Mouse (Mus musculus) thymus, adult 2 months (tissue): ENCODE results near the gene Tnfrsf11a.

ENCODE experiments used
- CTCF ChIP-seq: fragments of 200-500 bp; IDR thresholded peaks from 2 replicates; pipeline ENCODE4 v1.5.1; 2012; ENCODE audit warnings: mild to moderate bottlenecking, control low read depth, low read length, moderate library complexity, borderline replicate concordance; ENCODE audit not compliant: control insufficient read depth, poor library complexity, insufficient read depth; ENCODE audit errors: extremely low read depth
- POLR2A ChIP-seq: fragments of 200-500 bp; IDR thresholded peaks from 2 replicates; pipeline ENCODE4 v1.6.1; 2012; ENCODE audit warnings: mild to moderate bottlenecking, low read length, control low read depth, moderate library complexity; ENCODE audit not compliant: control insufficient read depth, poor library complexity, insufficient read depth; ENCODE audit errors: extremely low read depth

GRCm38 (mm10) chr1:105780079-105780456 is 450 bp upstream of the Tnfrsf11a start:
- TF ChIP-seq CTCF (no peak), POLR2A (no peak)
